Mouse (Mus musculus): Measurements from ENCODE around the gene Havcr1. TPM values are rescaled to one million over a fixed set of nuclear protein-coding genes. Genes with fewer than 3 reads are reported as not detected.
"Not testable (repeated sequence)": the region's sequence is repeated elsewhere in the genome, so short reads cannot be mapped to it uniquely, and the experiment has no call there.

Havcr1 gene
- polyA plus RNA-seq, 1 experiment from 2014 or later, result not detected

GRCm38 (mm10) chr11:46741716-46742115 is 6.8 kb downstream of the Havcr1 start:
- no peaks in the 10 kb centered on the region for H3K27me3 ChIP-seq
- no peak overlapping the region for H3K4me2 ChIP-seq (replicated peaks)
- WGBS, result 80% methylated on average over 3 of the region's 3 CpGs
- no peak overlapping the region for H3K27ac ChIP-seq (replicated peaks)
- no peaks in the 10 kb centered on the region for H3K36me3 ChIP-seq
- no peaks in the 10 kb centered on the region for H3K4me1 ChIP-seq
- H3K9me3 ChIP-seq, result no peaks in the 10 kb centered on the region
- no peak for ATAC-seq (replicated peaks)
- H3K9ac ChIP-seq (replicated peaks), result no peak overlapping the region
- no peak overlapping the region for H3K4me3 ChIP-seq

DNA sequence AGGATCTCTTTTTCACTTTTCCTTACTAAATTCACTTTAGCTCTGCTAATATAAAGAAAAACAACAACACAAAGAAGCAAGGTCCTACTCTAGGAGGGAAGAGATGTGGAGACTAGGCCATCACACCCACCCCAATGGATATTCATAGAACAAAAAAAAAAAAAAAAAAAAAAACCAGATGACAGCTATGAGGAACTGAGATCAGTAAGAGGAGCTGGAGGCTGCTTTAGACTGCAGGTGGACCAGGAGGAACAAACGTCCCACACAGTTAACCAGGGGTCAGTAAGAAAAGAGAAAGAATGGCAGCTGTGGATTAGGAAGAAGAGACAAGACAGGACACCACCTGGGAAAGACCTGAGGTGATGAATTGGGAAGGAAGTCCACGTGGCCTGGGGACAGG is 13.1 kb downstream of the Havcr1 start:
- no peaks in the 10 kb centered on the region for H3K36me3 ChIP-seq
- no peak for ATAC-seq (replicated peaks)
- H3K27ac ChIP-seq (replicated peaks), result no peak overlapping the region
- no peak overlapping the region for H3K9ac ChIP-seq (replicated peaks)
- no peaks in the 10 kb centered on the region for H3K9me3 ChIP-seq
- no peaks in the 10 kb centered on the region for H3K4me1 ChIP-seq
- H3K27me3 ChIP-seq, result no peaks in the 10 kb centered on the region
- H3K4me3 ChIP-seq, result no peak overlapping the region
- H3K4me2 ChIP-seq (replicated peaks), result no peak overlapping the region
- WGBS, result 62% methylated on average over 2 of the region's 2 CpGs

GRCm38 (mm10) chr11:46753662-46754061 is 18.8 kb downstream of the Havcr1 start:
- WGBS, result 80% methylated on average over 2 of the region's 2 CpGs
- Histone ChIP-seq H3K9me3 (no peaks in the 10 kb centered on the region), H3K27ac (replicated peaks) (no peak overlapping the region), H3K4me1 (no peaks in the 10 kb centered on the region), H3K4me2 (replicated peaks) (no peak overlapping the region), H3K4me3 (no peak overlapping the region), H3K27me3 (no peaks in the 10 kb centered on the region), H3K9ac (replicated peaks) (no peak overlapping the region), H3K36me3 (no peaks in the 10 kb centered on the region)
- no peak for ATAC-seq (replicated peaks)

- no peaks in the 10 kb centered on the region for H3K4me1 ChIP-seq
- ATAC-seq (replicated peaks), result no peak
- H3K9me3 ChIP-seq, result no peaks in the 10 kb centered on the region
- H3K4me2 ChIP-seq (replicated peaks), result no peak overlapping the region
- WGBS, result 24% methylated on average over 4 of the region's 4 CpGs
- no peak overlapping the region for H3K27ac ChIP-seq (replicated peaks)
- no peaks in the 10 kb centered on the region for H3K36me3 ChIP-seq
- H3K4me3 ChIP-seq, result no peak overlapping the region
- no peaks in the 10 kb centered on the region for H3K27me3 ChIP-seq
- H3K9ac ChIP-seq (replicated peaks), result no peak overlapping the region
Measured at GRCm38 (mm10) chr11:46754669-46755068, 19.8 kb downstream of the Havcr1 start.

- not testable (repeated sequence) for H3K27ac ChIP-seq (replicated peaks); H3K9me3 ChIP-seq
- WGBS, result 92% methylated on average over 6 of the region's 6 CpGs
Measured at GRCm38 (mm10) chr11:46755714-46756113, 20.8 kb downstream of the Havcr1 start.

GRCm38 (mm10) chr11:46776879-46777278 is 42.0 kb downstream of the Havcr1 start:
- H3K36me3 ChIP-seq, result no peaks in the 10 kb centered on the region
- no peaks in the 10 kb centered on the region for H3K9me3 ChIP-seq
- no peak overlapping the region for H3K4me3 ChIP-seq
- no peak overlapping the region for H3K4me2 ChIP-seq (replicated peaks)
- 76% methylated on average over 3 of the region's 3 CpGs for WGBS
- no peak for ATAC-seq (replicated peaks)
- no peaks in the 10 kb centered on the region for H3K4me1 ChIP-seq
- no peak overlapping the region for H3K27ac ChIP-seq (replicated peaks)
- no peak overlapping the region for H3K9ac ChIP-seq (replicated peaks)
- H3K27me3 ChIP-seq, result no peaks in the 10 kb centered on the region

More at GRCm38 (mm10) chr11:46755714-46756113, 20.8 kb downstream of the Havcr1 start:
- H3K36me3 ChIP-seq; H3K27me3 ChIP-seq; H3K4me3 ChIP-seq; ATAC-seq (replicated peaks); H3K4me1 ChIP-seq; H3K4me2 ChIP-seq (replicated peaks); H3K9ac ChIP-seq (replicated peaks): not testable (repeated sequence)

GRCm38 (mm10) chr11:46779811-46780210 is 44.9 kb downstream of the Havcr1 start:
- H3K27ac ChIP-seq (replicated peaks), result no peak overlapping the region
- no peaks in the 10 kb centered on the region for H3K4me1 ChIP-seq
- no peak overlapping the region for H3K9ac ChIP-seq (replicated peaks)
- no peak overlapping the region for H3K4me3 ChIP-seq
- H3K4me2 ChIP-seq (replicated peaks), result no peak overlapping the region
- H3K36me3 ChIP-seq, result no peaks in the 10 kb centered on the region
- no peaks in the 10 kb centered on the region for H3K9me3 ChIP-seq
- 83% methylated on average over 2 of the region's 2 CpGs for WGBS
- no peak for ATAC-seq (replicated peaks)
- no peaks in the 10 kb centered on the region for H3K27me3 ChIP-seq

- 89% methylated on average over 2 of the region's 2 CpGs for WGBS
Measured at GRCm38 (mm10) chr11:46804440-46804839, 69.6 kb downstream of the Havcr1 start.

GRCm38 (mm10) chr11:46810511-46810910 is 75.6 kb downstream of the Havcr1 start, which contains the start of gene Timd4:
Gene Timd4, plus strand, starts transcription at chr11:46810800.
- H3K9ac ChIP-seq (replicated peaks), result no peak within 1 kb of the TSS

More at GRCm38 (mm10) chr11:46804440-46804839, 69.6 kb downstream of the Havcr1 start:
- Histone ChIP-seq H3K27ac (replicated peaks) (no peak overlapping the region), H3K9me3 (no peaks in the 10 kb centered on the region), H3K27me3 (no peaks in the 10 kb centered on the region), H3K4me3 (no peak overlapping the region), H3K4me1 (no peaks in the 10 kb centered on the region), H3K36me3 (no peaks in the 10 kb centered on the region), H3K4me2 (replicated peaks) (no peak overlapping the region), H3K9ac (replicated peaks) (no peak overlapping the region)
- ATAC-seq (replicated peaks), result no peak

DNA sequence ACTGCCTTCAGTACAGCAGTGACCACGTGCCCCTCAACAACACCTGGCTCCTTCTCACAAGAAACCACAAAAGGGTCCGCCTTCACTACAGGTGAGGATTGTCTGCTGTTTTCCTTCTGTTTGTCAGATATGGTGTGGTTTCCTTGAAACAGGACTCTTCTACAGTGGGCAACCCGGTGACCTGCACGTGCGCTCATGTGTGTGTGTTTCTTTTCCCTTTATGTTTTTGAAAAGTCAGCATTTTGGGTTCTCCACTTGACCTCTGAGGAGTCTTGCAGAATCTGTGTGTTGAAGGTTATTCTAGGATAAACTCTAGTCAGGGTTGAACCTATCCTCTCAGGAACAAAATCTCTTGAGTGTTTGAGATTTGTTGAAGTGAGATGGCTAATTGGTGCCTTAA is 82.8 kb downstream of the Havcr1 start:
- Histone ChIP-seq H3K27ac (replicated peaks) (no peak overlapping the region), H3K4me1 (no peaks in the 10 kb centered on the region), H3K9ac (replicated peaks) (no peak overlapping the region), H3K36me3 (no peaks in the 10 kb centered on the region), H3K9me3 (no peaks in the 10 kb centered on the region), H3K4me2 (replicated peaks) (no peak overlapping the region), H3K4me3 (no peak overlapping the region), H3K27me3 (no peaks in the 10 kb centered on the region)
- no peak for ATAC-seq (replicated peaks)
- WGBS, result 94% methylated on average over 5 of the region's 5 CpGs

More at GRCm38 (mm10) chr11:46810511-46810910, 75.6 kb downstream of the Havcr1 start, which contains the start of gene Timd4:
- no peak within 1 kb of the TSS for H3K27ac ChIP-seq (replicated peaks)
- no peaks in the 10 kb centered on the region for H3K27me3 ChIP-seq
- no peak within 1 kb of the TSS for H3K4me3 ChIP-seq
- H3K36me3 ChIP-seq, result no peaks in the 10 kb centered on the region
- ATAC-seq (replicated peaks), result no peak
- no peak within 1 kb of the TSS for H3K4me2 ChIP-seq (replicated peaks)
- H3K4me1 ChIP-seq, result no peaks in the 10 kb centered on the region
- WGBS, result 89% methylated on average over 5 of the region's 5 CpGs
- H3K9me3 ChIP-seq, result no peaks in the 10 kb centered on the region

- H3K4me3 ChIP-seq, result no peak overlapping the region
- H3K27ac ChIP-seq (replicated peaks), result no peak overlapping the region
- H3K36me3 ChIP-seq, result no peaks in the 10 kb centered on the region
- H3K9ac ChIP-seq (replicated peaks), result no peak overlapping the region
- no peaks in the 10 kb centered on the region for H3K9me3 ChIP-seq
- no peaks in the 10 kb centered on the region for H3K4me1 ChIP-seq
- WGBS, result 81% methylated on average over 4 of the region's 4 CpGs
- ATAC-seq (replicated peaks), result no peak
- H3K27me3 ChIP-seq, result no peaks in the 10 kb centered on the region
- no peak overlapping the region for H3K4me2 ChIP-seq (replicated peaks)
Measured at GRCm38 (mm10) chr11:46819930-46820329, 85.0 kb downstream of the Havcr1 start.

Measured in forebrain, embryonic 15.5 days (tissue).